In the genomic region with DNA sequence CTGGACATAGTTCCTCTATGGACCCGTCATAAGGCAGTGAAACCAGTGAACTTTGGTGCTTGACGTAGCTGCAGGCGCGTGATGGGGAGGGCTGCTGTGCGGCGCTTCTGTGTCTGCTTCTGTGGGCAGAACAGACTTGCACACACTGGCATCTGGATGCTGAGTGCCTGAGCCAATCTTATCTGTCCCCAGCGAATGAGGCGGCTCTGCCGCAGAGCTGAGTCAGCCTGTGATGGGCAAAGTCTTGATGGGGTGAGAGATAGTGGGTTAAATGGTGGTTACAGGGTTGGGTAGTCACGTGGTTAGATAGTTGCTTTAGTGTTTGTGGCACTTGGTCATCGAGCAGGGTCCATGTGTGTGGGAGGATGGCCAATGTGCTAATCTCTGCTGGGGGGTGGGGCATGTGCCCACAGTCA, we compare ENCODE assay signal across 8 mouse cellular contexts. TPM values are rescaled to one million over a fixed set of nuclear protein-coding genes. Genes with fewer than 3 reads are reported as not detected.
DNase-seq lines count a peak whose midpoint lies in the region; ATAC-seq and TF ChIP-seq lines count a peak whose summit lies in the region.

No protein-coding gene starts in this region.

- H3K9me3 ChIP-seq in embryonic facial prominence, embryonic 10.5 days: no peaks in the 10 kb centered on the region
- H3K9me3 ChIP-seq in stomach, postnatal 0 days (ENCODE audit: control insufficient read depth, low read length): no peaks in the 10 kb centered on the region

- H3K36me3 ChIP-seq in embryonic facial prominence, embryonic 10.5 days (replicated peaks): peaks cover 30% of the 10 kb centered on the region
- peaks cover 2% of the 10 kb centered on the region; the same call in 1 of the 2 replicates for H3K36me3 ChIP-seq in stomach, postnatal 0 days (ENCODE audit: control insufficient read depth, insufficient read depth, low read length)

- WGBS in embryonic facial prominence, embryonic 10.5 days: 69% methylated on average over 11 of the region's 11 CpGs
- 45% methylated on average over 11 of the region's 11 CpGs for WGBS in stomach, postnatal 0 days

- H3K4me1 ChIP-seq in embryonic facial prominence, embryonic 10.5 days: peaks cover 61% of the 10 kb centered on the region
- H3K4me1 ChIP-seq in stomach, postnatal 0 days (replicated peaks; ENCODE audit: control insufficient read depth, insufficient read depth): peaks cover 14% of the 10 kb centered on the region; the same call in 1 of the 2 replicates

- H3K27me3 ChIP-seq in embryonic facial prominence, embryonic 10.5 days (replicated peaks; ENCODE audit: low read depth, poor library complexity, severe bottlenecking): peaks cover 3% of the 10 kb centered on the region; the same call in 1 of the 2 replicates
- H3K27me3 ChIP-seq in stomach, postnatal 0 days (ENCODE audit: control insufficient read depth, insufficient read depth, low read length): no peaks in the 10 kb centered on the region

- H3K4me3 ChIP-seq in embryonic facial prominence, embryonic 10.5 days: no peak overlapping the region
- H3K4me3 ChIP-seq in stomach, postnatal 0 days (ENCODE audit: low read depth, low read length): no peak overlapping the region

- TF ChIP-seq EP300 in stomach, postnatal 0 days (optimal IDR thresholded peaks at IDR 0.05): no peak

- H3K4me2 ChIP-seq in stomach, postnatal 0 days (replicated peaks; ENCODE audit: low read depth): peak overlapping the region; percentile 81; the same call in 1 of the 2 replicates

- H3K27ac ChIP-seq in embryonic facial prominence, embryonic 10.5 days (replicated peaks): peak overlapping the region; percentile 95
- H3K27ac ChIP-seq in stomach, postnatal 0 days (replicated peaks): peak overlapping the region; percentile 100

- intact Hi-C loops in heart, postnatal 36 days (cut with DNase I): no loop called here

- peak; percentile 40 to 71 for DNase-seq in urinary bladder, adult 18-20 months (ENCODE audit: low spot score in 2 of 2)
- no peak for DNase-seq in urinary bladder, postnatal 4 days (ENCODE audit: low spot score in 2 of 2)
- no peak for DNase-seq in embryonic facial prominence, embryonic 10.5 days (ENCODE audit: low spot score)
- peak; percentile 54 to 55 for DNase-seq in heart, postnatal 36 days
- peak; percentile 53 to 69 for DNase-seq in left cerebral cortex, adult 18-20 months (ENCODE audit: low spot score in 2 of 2)
- DNase-seq in lung, postnatal 4 days: peak; percentile 71 to 78
- DNase-seq in stomach, postnatal 0 days (ENCODE audit: low spot score): peak; percentile 80
- DNase-seq in ovary, postnatal 36 days (ENCODE audit: low spot score): no peak

- peak overlapping the region; percentile 27 for H3K9ac ChIP-seq in stomach, postnatal 0 days (ENCODE audit: low read length)

- peak; percentile 49 for ATAC-seq in stomach, postnatal 0 days (ENCODE audit: low FRiP score, low TSS enrichment)

- TF ChIP-seq CTCF in stomach, postnatal 0 days (IDR thresholded peaks at IDR 0.05; ENCODE audit: low read depth): no peak

RNA-seq across cellular contexts. Expression of gene Zfp36, which starts 2.9 kb away (rescaled TPM):
- 5.6 and 5.7 TPM in 2 replicates for polyA plus RNA-seq in embryonic facial prominence, embryonic 10.5 days (2016; fragmentation: Nextera tagmentation; extraction: Ambion mirVana)
- 10 to 100 TPM; 14.7 to 29.0 TPM for total RNA-seq in heart, postnatal 36 days (2021)
- total RNA-seq in left cerebral cortex, adult 18-20 months (2021): 1 to 10 TPM; 1.4 to 2.3 TPM
- 29.1 and 29.4 TPM in 2 replicates for polyA plus RNA-seq in stomach, postnatal 0 days (2015; fragmentation: Nextera tagmentation; extraction: Ambion mirVana)

RNA-seq across cellular contexts. Expression of gene Med29, which starts 9.5 kb away (rescaled TPM):
- 61.9 and 62.6 TPM in 2 replicates for polyA plus RNA-seq in embryonic facial prominence, embryonic 10.5 days (2016; fragmentation: Nextera tagmentation; extraction: Ambion mirVana)
- 10 to 100 TPM; 18.2 to 20.1 TPM for total RNA-seq in heart, postnatal 36 days (2021)
- total RNA-seq in left cerebral cortex, adult 18-20 months (2021): 10 to 100 TPM; 20.3 to 22.0 TPM
- polyA plus RNA-seq in stomach, postnatal 0 days (2015; fragmentation: Nextera tagmentation; extraction: Ambion mirVana): 27.5 and 28.3 TPM in 2 replicates

RNA-seq across cellular contexts. Expression of gene Paf1, which starts 9.8 kb away (rescaled TPM):
- polyA plus RNA-seq in embryonic facial prominence, embryonic 10.5 days (2016; fragmentation: Nextera tagmentation; extraction: Ambion mirVana): 88.3 and 89.0 TPM in 2 replicates
- 10 to 100 TPM; 38.8 to 48.0 TPM for total RNA-seq in heart, postnatal 36 days (2021)
- 10 to 100 TPM; 54.8 to 59.0 TPM for total RNA-seq in left cerebral cortex, adult 18-20 months (2021)
- 35.9 and 38.6 TPM in 2 replicates for polyA plus RNA-seq in stomach, postnatal 0 days (2015; fragmentation: Nextera tagmentation; extraction: Ambion mirVana)

RNA-seq across cellular contexts. Expression of gene Plekhg2, which starts 10.6 kb away (rescaled TPM):
- polyA plus RNA-seq in embryonic facial prominence, embryonic 10.5 days (2016; fragmentation: Nextera tagmentation; extraction: Ambion mirVana): 93.4 and 101 TPM in 2 replicates
- total RNA-seq in heart, postnatal 36 days (2021): 10 to 100 TPM; 15.1 to 15.8 TPM
- total RNA-seq in left cerebral cortex, adult 18-20 months (2021): 1 to 10 TPM; 4.8 to 5.2 TPM
- 13.4 and 15.1 TPM in 2 replicates for polyA plus RNA-seq in stomach, postnatal 0 days (2015; fragmentation: Nextera tagmentation; extraction: Ambion mirVana)

RNA-seq across cellular contexts. Expression of gene Rps16, which starts 32.5 kb away (rescaled TPM):
- 1,023 and 1,043 TPM in 2 replicates for polyA plus RNA-seq in embryonic facial prominence, embryonic 10.5 days (2016; fragmentation: Nextera tagmentation; extraction: Ambion mirVana)
- total RNA-seq in heart, postnatal 36 days (2021): 100 to 1,000 TPM; 494 to 516 TPM
- 100 to 1,000 TPM; 462 to 497 TPM for total RNA-seq in left cerebral cortex, adult 18-20 months (2021)
- 880 and 955 TPM in 2 replicates for polyA plus RNA-seq in stomach, postnatal 0 days (2015; fragmentation: Nextera tagmentation; extraction: Ambion mirVana)

Comparison
In these comparisons a context has a peak if more than half of its experiments do, and no peak if none do; other contexts are left out.
1. DNase-seq: peak in urinary bladder, adult 18-20 months (2 of 2), heart, postnatal 36 days (2 of 2), left cerebral cortex, adult 18-20 months (2 of 2), lung, postnatal 4 days (2 of 2) and stomach, postnatal 0 days (single experiment); none in urinary bladder, postnatal 4 days (0 of 2), embryonic facial prominence, embryonic 10.5 days (single experiment) and ovary, postnatal 36 days (single experiment).
2. RNA of gene Zfp36, which starts 2.9 kb away (total RNA-seq): 14.7 to 29.0 TPM in heart, postnatal 36 days; 1.4 to 2.3 TPM in left cerebral cortex, adult 18-20 months; every median in the first group is over 4 times any median in the second.